Mouse (Mus musculus) heart, postnatal 0 days (tissue): ENCODE measurements at regions not wholly inside any gene's neighbourhood (a gene's known extent, or its start where the extent isn't known, plus 50 kb on each side); places are given as distances from the start of the nearest gene placed in this dataset.

Experiments
- ATAC-seq: fragments of 200-750 bp; cut with Nextera tagmentation; 2 replicates; pipeline ENCODE4 v1.8.0; 2017; ENCODE audit warnings: low read depth, moderate number of reproducible peaks, moderate library complexity; ENCODE audit not compliant: insufficient read depth
- DNase-seq: peaks from one replicate; pipeline ENCODE4 v3.0.0-alpha.2; 2016; ENCODE audit warnings: low spot score
- H3K27ac ChIP-seq: fragments of 300-500 bp; sonication (generic); 2 replicates; pipeline ENCODE4 v1.5.1; 2014; ENCODE audit warnings: low read depth, mild to moderate bottlenecking
- H3K27me3 ChIP-seq: fragments of 300-500 bp; sonication (generic); 2 replicates; pipeline ENCODE4 v1.6.1; 2014; ENCODE audit warnings: low read length, mixed read lengths; ENCODE audit not compliant: control insufficient read depth, insufficient read depth
- H3K36me3 ChIP-seq: fragments of 300-500 bp; sonication (generic); replicated peaks from 2 replicates; pipeline ENCODE4 v1.6.1; 2014; ENCODE audit warnings: low read length, mixed read lengths; ENCODE audit not compliant: control insufficient read depth, insufficient read depth
- H3K4me1 ChIP-seq: fragments of 300-500 bp; sonication (generic); 2 replicates; pipeline ENCODE4 v1.6.1; 2014; ENCODE audit warnings: antibody characterized with exemption; ENCODE audit not compliant: control insufficient read depth, insufficient read depth
- H3K4me2 ChIP-seq: fragments of 300-500 bp; sonication (generic); 2 replicates; pipeline ENCODE4 v1.6.1; 2014; ENCODE audit warnings: low read depth, mild to moderate bottlenecking, low read length, moderate library complexity
- H3K4me3 ChIP-seq: fragments of 300-500 bp; sonication (generic); 2 replicates; pipeline ENCODE4 v1.5.1; 2014; ENCODE audit warnings: low read depth, low read length
- H3K9ac ChIP-seq: fragments of 300-500 bp; sonication (generic); replicated peaks from 2 replicates; pipeline ENCODE4 v1.6.1; 2014; ENCODE audit warnings: low read depth, low read length, mixed read lengths
- H3K9me3 ChIP-seq: fragments of 300-500 bp; sonication (generic); replicated peaks from 2 replicates; pipeline ENCODE4 v1.6.1; 2016; ENCODE audit warnings: low read length; ENCODE audit not compliant: control insufficient read depth
- CTCF ChIP-seq: IDR thresholded peaks from 2 replicates; pipeline ENCODE4 v1.5.1; 2016; ENCODE audit warnings: antibody characterized with exemption, control low read depth, low read depth
- EP300 ChIP-seq: IDR thresholded peaks from 2 replicates; pipeline ENCODE4 v1.6.1; 2016; ENCODE audit warnings: antibody characterized with exemption, low read depth
- WGBS: fragments of 180-500 bp; shearing (Covaris S2); extraction: QIAGEN DNeasy Blood & Tissue Kit; methylation state at CpG from one replicate; pipeline ENCODE4 v1.1.7; 2014; 5-methylcytosine and 5-hydroxymethylcytosine counted together

- H3K9ac ChIP-seq: no peak overlapping the region
- ATAC-seq (no peak), DNase-seq (no peak)
- H3K9me3 ChIP-seq: no peaks in the 10 kb centered on the region
- H3K4me1 ChIP-seq: no peaks in the 10 kb centered on the region
- 69% methylated on average over 23 of the region's 23 CpGs for WGBS
- TF ChIP-seq CTCF (no peak), EP300 (no peak)
- H3K27ac ChIP-seq: no peak overlapping the region
- no peak overlapping the region for H3K4me3 ChIP-seq
- H3K4me2 ChIP-seq: no peak overlapping the region
- H3K36me3 ChIP-seq: peaks cover 5% of the 10 kb centered on the region; the same call in 1 of the 2 replicates
- no peaks in the 10 kb centered on the region for H3K27me3 ChIP-seq
Measured at GRCm38 (mm10) chr11:113132078-113133064, 350.3 kb downstream of the Sox9 start.

- no peak overlapping the region for H3K9ac ChIP-seq
- no peaks in the 10 kb centered on the region for H3K4me1 ChIP-seq
- H3K27ac ChIP-seq: no peak overlapping the region
- ATAC-seq: no peak
- TF ChIP-seq EP300 (no peak), CTCF (no peak)
- H3K4me2 ChIP-seq: no peak overlapping the region
- 67% methylated on average over 4 of the region's 4 CpGs for WGBS
- H3K36me3 ChIP-seq: no peaks in the 10 kb centered on the region
- no peak overlapping the region for H3K4me3 ChIP-seq
- no peak for DNase-seq
- H3K9me3 ChIP-seq: no peaks in the 10 kb centered on the region
- no peaks in the 10 kb centered on the region for H3K27me3 ChIP-seq
Measured at GRCm38 (mm10) chr11:113133407-113133806, 351.4 kb downstream of the Sox9 start.

- no peak overlapping the region for H3K4me2 ChIP-seq
- no peak for DNase-seq
- H3K27me3 ChIP-seq: no peaks in the 10 kb centered on the region
- no peaks in the 10 kb centered on the region for H3K9me3 ChIP-seq
- WGBS: 55% methylated on average over 5 of the region's 5 CpGs
- ATAC-seq: no peak
- TF ChIP-seq CTCF (no peak), EP300 (no peak)
- H3K4me1 ChIP-seq: no peaks in the 10 kb centered on the region
- H3K4me3 ChIP-seq: no peak overlapping the region
- no peaks in the 10 kb centered on the region for H3K36me3 ChIP-seq
- H3K27ac ChIP-seq: no peak overlapping the region
- H3K9ac ChIP-seq: no peak overlapping the region
Measured at GRCm38 (mm10) chr11:113135261-113135660, 353.2 kb downstream of the Sox9 start.

- Histone ChIP-seq H3K4me2 (no peak overlapping the region), H3K27me3 (no peaks in the 10 kb centered on the region), H3K36me3 (no peaks in the 10 kb centered on the region), H3K9ac (no peak overlapping the region), H3K27ac (no peak overlapping the region), H3K9me3 (no peaks in the 10 kb centered on the region), H3K4me1 (peaks cover 9% of the 10 kb centered on the region; the same call in 1 of the 2 replicates), H3K4me3 (no peak overlapping the region)
- 76% methylated on average over 5 of the region's 5 CpGs for WGBS
- ATAC-seq: no peak
- no peak for TF ChIP-seq EP300
- TF ChIP-seq CTCF: no peak
- no peak for DNase-seq
Measured at GRCm38 (mm10) chr11:113138462-113138861, 356.4 kb downstream of the Sox9 start.

GRCm38 (mm10) chr11:113140595-113140994 lies 358.6 kb downstream of the Sox9 start:
- peaks cover 12% of the 10 kb centered on the region; the same call in 1 of the 2 replicates for H3K4me1 ChIP-seq

More at GRCm38 (mm10) chr11:113140595-113140994, 358.6 kb downstream of the Sox9 start:
- WGBS: 69% methylated on average over 9 of the region's 9 CpGs
- Histone ChIP-seq H3K36me3 (no peaks in the 10 kb centered on the region), H3K4me2 (no peak overlapping the region), H3K9ac (no peak overlapping the region), H3K9me3 (no peaks in the 10 kb centered on the region), H3K4me3 (no peak overlapping the region), H3K27me3 (no peaks in the 10 kb centered on the region), H3K27ac (no peak overlapping the region)
- TF ChIP-seq CTCF: no peak
- TF ChIP-seq EP300: no peak
- ATAC-seq: no peak
- DNase-seq: no peak
